Mouse (Mus musculus) cerebellum, adult 9-10 months (tissue): Measurements from ENCODE around the gene Olfr49.

Source experiments
- DNase-seq: peaks from one replicate; pipeline ENCODE4 v3.0.0; 2022

Gene Olfr49

GRCm38 (mm10) chr14:54284839-54285238 is at the start of gene Olfr49:
TSS of gene Olfr49 (minus strand) at chr14:54284939.
- DNase-seq = no peak

DNA sequence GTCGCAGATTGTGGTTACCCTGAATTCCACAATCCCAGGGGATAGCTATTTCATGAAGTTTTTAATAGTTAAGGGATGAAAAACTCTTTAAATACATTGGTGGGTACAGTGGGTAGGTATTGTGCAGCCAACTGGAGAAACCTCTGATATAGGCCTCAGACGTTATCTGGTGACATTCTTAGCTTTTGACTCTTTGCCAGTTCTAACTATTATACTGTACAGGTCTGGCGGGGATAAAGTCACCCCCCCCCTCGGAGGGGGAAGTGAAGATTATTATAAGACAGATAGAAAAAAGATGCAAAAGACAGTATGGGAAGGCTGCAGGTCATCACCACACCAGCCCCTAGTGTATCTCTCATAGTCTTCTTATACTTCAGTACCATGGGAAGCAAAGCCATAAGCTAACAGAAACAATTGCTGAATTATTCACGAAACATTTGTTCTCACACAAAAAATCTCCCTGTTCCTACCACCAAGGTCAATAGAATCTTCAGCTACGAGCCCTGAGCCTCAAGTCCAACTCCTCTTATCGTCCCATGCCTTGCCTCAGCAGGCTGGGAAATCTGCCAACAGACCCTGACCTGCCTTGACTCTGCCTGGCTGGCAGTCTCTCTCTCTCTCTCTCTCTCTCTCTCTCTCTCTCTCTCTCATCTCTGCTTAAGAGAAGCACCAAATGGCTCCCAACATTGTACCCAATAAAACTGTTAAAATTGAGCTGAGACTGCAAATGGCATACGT is 48.9 kb upstream of the Olfr49 start:
- DNase-seq = no peak

DNA sequence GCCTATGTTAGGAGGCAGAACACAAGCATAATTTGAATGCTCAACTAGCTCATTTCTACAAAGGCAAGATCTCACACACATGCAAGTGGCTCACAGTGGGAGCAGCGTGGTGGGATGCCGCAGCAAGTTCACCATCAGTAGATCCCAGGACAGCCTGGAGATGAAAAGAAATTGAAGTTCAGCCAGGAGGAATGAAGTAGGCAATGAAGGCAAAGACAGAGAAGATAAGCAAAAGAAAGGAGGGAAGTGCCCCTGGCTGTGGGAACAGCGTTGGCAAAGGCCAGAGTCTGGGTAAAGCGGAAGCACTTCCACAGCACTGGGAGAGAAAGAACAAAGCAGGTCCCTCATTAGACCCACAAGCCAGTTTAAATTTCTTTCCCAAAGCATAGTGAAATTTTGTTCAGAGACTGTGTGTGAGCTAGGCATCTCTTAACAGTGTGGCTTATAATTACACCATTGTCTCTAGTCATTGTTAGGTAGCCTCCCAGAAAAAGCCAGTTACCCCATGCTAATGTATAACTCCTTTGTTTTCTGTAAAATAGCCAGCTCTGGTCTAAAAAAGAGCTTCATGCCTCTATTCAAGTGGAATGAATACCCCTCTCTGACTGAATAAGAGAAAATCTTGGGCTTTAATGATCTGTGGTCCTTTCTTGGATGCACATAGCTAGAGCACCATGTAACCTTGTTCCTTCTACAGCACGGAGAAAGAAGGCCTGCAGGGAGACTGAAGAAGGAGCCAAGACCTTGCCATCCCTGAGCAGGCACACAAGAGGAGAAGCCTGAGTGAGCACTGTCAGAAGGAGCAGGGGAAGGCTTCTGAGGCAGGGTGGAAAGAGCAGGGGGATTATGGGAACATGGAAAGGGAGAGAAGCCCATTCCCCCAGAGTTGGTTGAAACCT is 47.7 kb upstream of the Olfr49 start:
- DNase-seq = no peak

- no peak for DNase-seq
These were observed 46.4 kb upstream of the Olfr49 start for GRCm38 (mm10) chr14:54331178-54331577.

DNA sequence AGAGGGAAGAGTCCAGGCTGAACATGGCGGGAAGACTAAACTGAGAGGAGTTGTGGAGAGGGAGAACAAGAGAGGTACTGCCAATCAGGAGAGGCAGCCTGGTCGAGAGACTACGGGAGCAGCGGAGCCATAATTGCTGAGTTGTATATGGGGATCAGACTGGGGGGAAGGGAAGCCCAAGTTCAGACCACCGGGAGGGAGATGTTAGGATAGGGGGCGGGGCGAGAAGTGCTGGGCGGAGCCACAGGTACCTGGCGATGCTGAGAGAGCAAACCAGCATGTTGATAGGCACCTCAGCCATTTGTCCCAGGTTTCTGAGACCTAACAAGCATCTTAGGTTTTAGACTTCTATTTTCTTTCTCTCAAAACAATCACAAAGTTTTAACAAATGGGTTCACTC is 44.5 kb upstream of the Olfr49 start:
- no peak for DNase-seq

GRCm38 (mm10) chr14:54328548-54328947 is 43.8 kb upstream of the Olfr49 start:
- no peak for DNase-seq

GRCm38 (mm10) chr14:54324486-54324885 is 39.7 kb upstream of the Olfr49 start:
- no peak for DNase-seq

- DNase-seq = no peak
These were observed 37.0 kb upstream of the Olfr49 start for GRCm38 (mm10) chr14:54321556-54322376.

GRCm38 (mm10) chr14:54311763-54312162 is 27.0 kb upstream of the Olfr49 start:
- DNase-seq = no peak

DNA sequence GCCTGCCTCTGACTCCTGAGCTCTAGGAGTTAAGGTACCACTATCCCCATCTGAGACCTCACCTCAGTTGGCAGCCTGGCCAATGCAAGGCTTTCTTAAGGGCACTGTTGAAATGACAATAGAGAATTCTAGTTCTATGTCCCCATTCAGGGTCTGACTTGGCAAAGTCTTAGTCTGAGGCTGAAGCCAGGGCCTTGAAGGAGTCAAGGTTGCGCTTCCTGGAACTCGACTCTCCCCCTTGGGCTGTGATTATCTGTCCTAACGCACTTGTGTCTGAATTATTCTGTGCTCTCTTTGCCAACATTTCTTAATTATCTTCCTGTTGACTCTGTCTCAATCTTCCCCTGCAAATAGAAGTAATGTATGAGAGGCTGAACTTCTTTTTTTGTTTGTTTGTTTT is 15.9 kb upstream of the Olfr49 start:
- DNase-seq = no peak

- DNase-seq = no peak
These were observed 15.4 kb upstream of the Olfr49 start for GRCm38 (mm10) chr14:54300136-54300535.

DNA sequence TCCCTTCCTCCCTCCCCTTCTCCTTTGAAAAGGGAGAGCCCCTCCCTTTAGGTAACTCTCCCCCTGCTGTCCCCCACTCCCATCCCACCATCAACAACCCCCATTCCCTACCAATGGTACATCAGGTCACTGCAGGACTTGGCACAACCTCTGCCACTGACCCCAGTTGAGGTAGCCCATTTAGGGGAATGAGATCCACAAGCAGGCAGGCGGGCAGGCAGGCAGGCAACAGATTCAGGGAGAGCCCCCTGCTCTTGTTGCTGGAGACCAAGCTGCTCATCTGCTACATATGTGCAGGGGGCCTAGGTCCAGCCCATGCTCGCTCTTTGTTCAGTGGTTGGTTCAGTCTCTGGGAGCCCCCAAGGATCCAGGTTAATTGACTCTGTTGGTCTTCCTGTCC is 8.3 kb downstream of the Olfr49 start:
- DNase-seq = no peak

DNA sequence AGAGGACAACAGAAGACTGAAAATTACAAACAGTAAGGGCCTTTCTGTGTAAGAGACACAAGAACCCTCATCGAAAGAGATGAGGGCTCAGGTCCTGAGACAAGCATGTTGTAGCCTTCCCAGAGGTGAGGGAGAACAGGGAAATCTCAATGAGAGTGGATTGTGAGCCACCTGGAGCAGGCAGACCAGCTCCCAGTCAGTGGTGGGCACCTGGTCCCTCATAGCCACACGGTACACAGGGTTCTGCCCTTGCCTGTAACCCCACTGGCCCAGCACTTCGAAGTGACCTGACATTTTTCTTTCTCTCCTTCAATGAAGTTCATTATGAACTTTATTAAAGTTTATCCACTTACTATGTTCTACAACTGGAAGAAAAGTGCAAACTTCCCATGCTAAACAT is 12.0 kb downstream of the Olfr49 start:
- DNase-seq = no peak

DNA sequence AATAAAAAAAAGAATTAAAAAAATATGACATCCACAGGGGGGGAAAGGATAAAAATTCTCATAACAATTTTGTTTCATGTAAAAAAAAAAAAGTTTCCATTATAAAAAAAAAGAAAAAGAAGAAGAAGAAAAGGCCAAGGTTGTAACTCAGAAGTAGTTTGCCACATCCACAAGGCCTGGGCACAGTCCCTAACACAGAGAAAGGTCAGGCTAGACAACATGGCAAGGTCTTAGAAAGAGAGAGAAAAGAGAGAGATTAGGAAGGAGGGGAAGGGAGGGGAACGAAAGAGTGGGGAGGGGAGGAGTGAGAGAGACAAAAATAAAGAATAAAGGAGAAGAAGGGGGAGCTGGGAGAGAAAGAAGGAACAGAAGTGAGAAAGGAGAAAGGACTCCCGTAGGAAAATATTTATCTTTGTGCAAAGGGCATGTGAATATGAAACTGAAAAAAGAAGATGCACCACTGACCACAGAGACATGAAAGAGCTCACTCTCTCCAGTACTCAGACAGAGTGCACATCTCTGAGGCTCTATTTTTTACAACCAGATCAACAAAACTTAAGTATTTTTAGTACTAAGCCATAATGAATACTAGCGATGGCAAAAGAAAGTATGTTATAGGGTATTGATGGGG is 12.6 kb downstream of the Olfr49 start:
- no peak for DNase-seq

- DNase-seq = no peak
These were observed 14.3 kb downstream of the Olfr49 start for GRCm38 (mm10) chr14:54270413-54270812.

DNA sequence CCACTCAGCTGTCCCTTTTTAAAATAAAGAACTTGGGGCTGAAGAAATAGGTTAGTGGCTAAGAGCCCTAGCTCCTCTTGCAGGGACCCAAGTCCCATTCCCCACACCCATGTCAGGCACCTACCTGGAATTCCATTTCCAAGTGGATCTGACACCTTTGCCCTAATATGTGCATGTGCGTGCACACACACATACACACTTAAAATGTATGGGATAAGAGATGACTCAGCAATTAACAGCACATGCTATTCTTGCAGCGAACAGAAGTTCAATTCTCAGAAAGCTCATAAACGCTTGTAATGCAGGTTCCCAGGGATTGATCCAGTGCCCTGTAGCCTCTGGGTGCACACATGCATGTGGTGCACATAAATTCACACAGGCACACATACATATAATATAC is 15.2 kb downstream of the Olfr49 start:
- no peak for DNase-seq

DNA sequence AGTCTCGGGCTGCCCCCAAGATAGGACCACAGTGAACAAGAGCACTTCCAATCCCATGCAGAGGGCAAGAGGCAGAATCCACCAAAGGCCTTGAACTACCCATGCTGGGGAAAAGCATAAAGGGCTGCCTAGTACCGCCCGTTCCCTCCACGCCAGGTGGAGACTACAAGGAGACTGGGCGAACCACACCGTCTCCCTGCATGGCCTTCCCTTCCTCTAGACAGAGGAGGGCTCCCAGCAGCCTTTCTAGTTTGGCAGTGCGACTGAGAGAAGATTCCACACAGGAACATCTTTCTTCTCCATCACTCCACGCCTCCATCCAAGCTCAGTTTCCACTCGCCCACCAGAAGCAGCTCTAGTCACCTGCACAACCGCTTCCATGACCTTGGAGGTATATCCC is 16.8 kb downstream of the Olfr49 start:
- DNase-seq = no peak

DNA sequence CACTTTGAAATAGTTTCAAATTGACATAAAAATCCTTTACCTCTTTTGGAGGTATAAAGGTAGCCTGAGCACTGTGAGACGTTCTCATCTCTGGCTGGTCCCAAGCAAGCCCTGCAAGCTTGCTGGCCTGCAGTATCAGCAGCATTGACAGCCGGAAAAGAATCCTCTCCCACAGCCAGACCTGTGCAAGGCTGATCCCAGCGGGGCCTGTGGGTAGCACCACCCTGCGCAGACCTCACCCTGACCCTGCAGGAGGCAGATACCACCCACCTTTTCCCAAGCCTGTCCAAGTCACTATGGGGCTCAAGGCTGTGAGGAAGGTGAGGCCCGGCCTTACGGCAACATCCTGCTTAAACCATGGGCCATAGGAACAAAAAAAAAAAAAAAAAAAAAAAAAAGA is 18.8 kb downstream of the Olfr49 start:
- DNase-seq = no peak

GRCm38 (mm10) chr14:54265093-54265492 is 19.6 kb downstream of the Olfr49 start:
- DNase-seq = no peak

DNA sequence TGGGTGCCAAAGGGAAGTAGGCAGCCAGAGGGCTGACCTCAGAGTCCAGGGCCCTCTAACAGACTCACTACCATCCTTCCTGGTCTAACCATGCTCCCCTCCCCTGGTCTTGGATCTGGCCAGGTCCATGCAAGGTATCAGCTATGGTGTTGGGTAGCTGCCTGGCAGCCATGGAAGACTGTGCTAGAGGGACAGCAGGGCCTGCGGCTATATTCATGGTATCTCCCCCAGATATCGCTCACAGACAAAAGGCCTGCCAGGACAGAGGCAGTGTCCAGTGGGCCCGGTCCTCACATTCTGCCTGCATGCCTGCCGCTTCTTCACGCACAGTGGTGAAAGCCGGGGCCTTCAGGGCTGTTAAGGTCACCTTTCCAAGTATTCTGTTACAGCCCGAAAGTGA is 20.5 kb downstream of the Olfr49 start:
- DNase-seq = no peak

DNA sequence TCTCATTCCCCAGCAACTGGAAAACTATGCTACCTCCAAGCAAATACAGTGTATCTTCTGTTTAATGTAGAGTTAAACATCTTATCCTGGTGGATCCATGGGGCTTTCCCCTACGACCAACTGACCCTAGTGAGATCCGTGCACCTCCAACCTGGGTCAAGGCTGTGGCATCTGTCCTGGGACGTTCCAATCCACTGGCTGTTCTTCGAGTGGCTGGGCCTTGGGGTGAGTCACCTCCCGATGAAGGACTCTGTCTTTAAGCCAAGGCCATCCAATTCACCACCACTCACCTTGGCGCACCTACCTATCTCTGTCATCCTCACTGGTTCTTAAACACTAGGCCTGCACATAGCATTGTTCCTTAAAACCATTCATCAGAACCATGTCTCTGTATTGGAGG is 21.6 kb downstream of the Olfr49 start:
- DNase-seq = no peak

- no peak for DNase-seq
These were observed 22.1 kb downstream of the Olfr49 start for GRCm38 (mm10) chr14:54262622-54263021.

- DNase-seq = no peak
These were observed 23.4 kb downstream of the Olfr49 start for GRCm38 (mm10) chr14:54261386-54261785.
